In the genomic region with DNA sequence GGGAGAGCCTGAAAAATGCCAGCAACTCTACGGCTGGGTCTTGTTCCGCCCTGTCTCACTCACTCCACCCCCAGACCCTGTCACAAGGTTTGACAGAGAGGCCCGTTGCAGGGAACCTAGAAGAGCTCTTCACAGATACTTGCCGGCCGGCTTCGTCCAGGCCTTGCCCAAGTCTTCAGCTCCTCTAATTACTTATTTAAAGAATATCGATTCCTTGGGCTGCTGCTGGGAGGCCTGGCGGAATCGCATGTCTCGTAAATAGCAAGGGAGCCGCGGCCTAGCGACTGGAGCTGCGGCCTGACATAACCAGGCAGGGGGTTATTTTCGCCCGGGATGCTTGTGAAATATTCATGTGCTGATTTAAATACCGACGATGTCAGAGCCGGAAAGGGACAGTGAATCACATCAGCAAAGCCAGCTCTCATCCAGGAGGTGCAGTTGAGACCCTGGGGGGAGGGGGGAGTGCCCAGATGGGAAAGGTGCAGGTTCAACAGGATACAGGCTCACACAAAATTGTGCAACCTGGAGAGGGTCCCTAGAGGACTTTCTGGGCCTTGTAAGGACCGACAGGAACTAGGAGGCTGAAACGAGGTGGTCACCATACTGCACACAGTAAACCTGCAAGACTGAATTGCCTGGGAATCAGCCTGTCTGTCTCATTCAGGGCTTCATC, we compare ENCODE assay signal across 9 mouse cellular contexts. TPM values are rescaled to one million over a fixed set of nuclear protein-coding genes. Genes with fewer than 3 reads are reported as not detected.
DNase-seq lines count a peak whose midpoint lies in the region; ATAC-seq and TF ChIP-seq lines count a peak whose summit lies in the region.
"Had no signal": no experiment of that assay in that cellular context is flagged by ENCODE, and none has a peak within 500 bp of the region (broad histone marks: within the 10 kb centered on the region; RNA-seq: fewer than 3 reads in every experiment).

No protein-coding gene starts in this region.

- H3K4me1 ChIP-seq in hindbrain, embryonic 13.5 days (replicated peaks), result peaks cover 29% of the 10 kb centered on the region
- peaks cover 39% of the 10 kb centered on the region for H3K4me1 ChIP-seq in midbrain, embryonic 10.5 days

- TF ChIP-seq CTCF in brain, embryonic 14.5 days (IDR thresholded peaks at IDR 0.05; ENCODE audit: borderline replicate concordance, extremely low read depth, insufficient read depth, insufficient read length), result no peak

- TF ChIP-seq POLR2A in brain, embryonic 14.5 days (IDR thresholded peaks at IDR 0.05; ENCODE audit: borderline replicate concordance, extremely low read depth, insufficient read depth, insufficient read length, poor library complexity, severe bottlenecking), result no peak

- 5% methylated on average over 21 of the region's 21 CpGs for WGBS in hindbrain, embryonic 13.5 days
- WGBS in midbrain, embryonic 10.5 days, result 17% methylated on average over 21 of the region's 21 CpGs

- peak overlapping the region; percentile 58 for H3K9ac ChIP-seq in hindbrain, embryonic 13.5 days
- H3K9ac ChIP-seq: liver, embryonic 14.5 days had no signal

- H3K27ac ChIP-seq in hindbrain, embryonic 13.5 days, result peak overlapping the region; percentile 63
- peak overlapping the region; percentile 70 for H3K27ac ChIP-seq in midbrain, embryonic 10.5 days (replicated peaks)
- H3K27ac ChIP-seq: liver, embryonic 14.5 days had no signal

- no peaks in the 10 kb centered on the region for H3K36me3 ChIP-seq in hindbrain, embryonic 13.5 days
- no peaks in the 10 kb centered on the region for H3K36me3 ChIP-seq in midbrain, embryonic 10.5 days

- peaks cover 13% of the 10 kb centered on the region; the same call in 1 of the 2 replicates for H3K27me3 ChIP-seq in hindbrain, embryonic 13.5 days
- peaks cover 79% of the 10 kb centered on the region for H3K27me3 ChIP-seq in midbrain, embryonic 10.5 days (ENCODE audit: low read depth, poor library complexity, severe bottlenecking)

- 0 out of 2 replicates have a peak, but pooled peaks have one; percentile 21 for ATAC-seq in frontal cortex, adult (ENCODE audit: low TSS enrichment)
- ATAC-seq in hindbrain, embryonic 13.5 days (ENCODE audit: low FRiP score), result peak; percentile 63; the same call in 1 of the 2 replicates
- ATAC-seq in CD4-positive, CD25-positive, alpha-beta regulatory T cell, adult 4 months, result no peak

- no peak for DNase-seq in frontal cortex, postnatal 25 days (ENCODE audit: low spot score in 2 of 2)
- DNase-seq in brain, embryonic 14.5 days (ENCODE audit: low read depth), result peak; percentile 71
- peak; percentile 45 for DNase-seq in midbrain, embryonic 10.5 days (ENCODE audit: low spot score)
- DNase-seq in cerebellum, adult 8-10 months, result no peak
- no peak for DNase-seq in c-Kit-positive CD71-positive TER-119-positive erythroid progenitor cells, embryonic 14.5 days (ENCODE audit: low spot score)

- peak overlapping the region; percentile 25; the same call in 1 of the 2 replicates for H3K4me2 ChIP-seq in hindbrain, embryonic 13.5 days

- no peaks in the 10 kb centered on the region for H3K9me3 ChIP-seq in hindbrain, embryonic 13.5 days
- no peaks in the 10 kb centered on the region for H3K9me3 ChIP-seq in midbrain, embryonic 10.5 days (replicated peaks)

- H3K4me3 ChIP-seq in hindbrain, embryonic 13.5 days, result no peak overlapping the region
- H3K4me3 ChIP-seq in midbrain, embryonic 10.5 days, result peak overlapping the region; percentile 35

RNA-seq across cellular contexts. Expression of a gene that starts 17.6 kb away (rescaled TPM):
- polyA plus RNA-seq in brain, embryonic 14.5 days (2012; rRNA removed), result 9.8 and 11.3 TPM in 2 replicates
- 6.8 and 7.5 TPM in 2 replicates for polyA plus RNA-seq in hindbrain, embryonic 13.5 days (2015; fragmentation: Nextera tagmentation; extraction: Ambion mirVana)
- polyA plus RNA-seq in midbrain, embryonic 10.5 days (2016; fragmentation: Nextera tagmentation; extraction: Ambion mirVana), result 31.1 and 31.4 TPM in 2 replicates
- under 1 TPM in 1 of 2 experiments, not detected in 1; 0.28 TPM for polyA plus RNA-seq in CD4-positive, CD25-positive, alpha-beta regulatory T cell, adult 4 months (2017; shearing (Covaris generic))

RNA-seq across cellular contexts. Expression of a gene that starts 54.8 kb away (rescaled TPM):
- 63.9 and 79.6 TPM in 2 replicates for polyA plus RNA-seq in brain, embryonic 14.5 days (2012; rRNA removed)
- polyA plus RNA-seq in hindbrain, embryonic 13.5 days (2015; fragmentation: Nextera tagmentation; extraction: Ambion mirVana), result 115 and 116 TPM in 2 replicates
- polyA plus RNA-seq in midbrain, embryonic 10.5 days (2016; fragmentation: Nextera tagmentation; extraction: Ambion mirVana), result 61.6 and 64.4 TPM in 2 replicates
- 1 to 10 TPM; 7.6 to 8.3 TPM for polyA plus RNA-seq in CD4-positive, CD25-positive, alpha-beta regulatory T cell, adult 4 months (2017; shearing (Covaris generic))

Comparison
In these comparisons a context has a peak if more than half of its experiments do, and no peak if none do; other contexts are left out.
1. DNase-seq: peak in brain, embryonic 14.5 days (single experiment) and midbrain, embryonic 10.5 days (single experiment); none in frontal cortex, postnatal 25 days (0 of 2), cerebellum, adult 8-10 months (single experiment) and c-Kit-positive CD71-positive TER-119-positive erythroid progenitor cells, embryonic 14.5 days (single experiment).